Mouse (Mus musculus) cerebellum, adult (tissue): ENCODE data around the gene Extl2.
A peak's percentile ranks its signal among the peaks of the same experiment; 100 is the strongest.

ENCODE experiments used
- ATAC-seq: cut with Nextera tagmentation; 2 replicates; pipeline ENCODE4 v1.9.2; 2017; ENCODE audit warnings: mild to moderate bottlenecking, moderate library complexity, mixed read lengths; ENCODE audit not compliant: insufficient number of reproducible peaks, low FRiP score, low TSS enrichment

The Extl2 gene

GRCm38 (mm10) chr3:116006284-116006977 lies 831 bp upstream of the Extl2 start:
- peak; percentile 2; the same call in 1 of the 2 replicates for ATAC-seq

- ATAC-seq: peak; percentile 77
Observed at GRCm38 (mm10) chr3:116007941-116008440, 729 bp downstream of the Extl2 start.

- no peak for ATAC-seq
Observed at GRCm38 (mm10) chr3:116009622-116010344, 2.5 kb downstream of the Extl2 start.

GRCm38 (mm10) chr3:116014901-116015300 lies 7.6 kb downstream of the Extl2 start:
- no peak for ATAC-seq

- ATAC-seq: peak; percentile 65
Observed at GRCm38 (mm10) chr3:116016116-116016515, 8.9 kb downstream of the Extl2 start.

- no peak for ATAC-seq
Observed at GRCm38 (mm10) chr3:116018606-116019005, 11.3 kb downstream of the Extl2 start.

- 0 out of 2 replicates have a peak, but pooled peaks have one; percentile 18 for ATAC-seq
Observed at GRCm38 (mm10) chr3:116019136-116019535, 11.9 kb downstream of the Extl2 start.

GRCm38 (mm10) chr3:116024236-116024635 lies 17.0 kb downstream of the Extl2 start:
- no peak for ATAC-seq

- ATAC-seq: no peak; the same call in 1 of the 2 replicates
Observed at GRCm38 (mm10) chr3:116024669-116025068, 17.4 kb downstream of the Extl2 start.

GRCm38 (mm10) chr3:116025701-116026100 lies 18.4 kb downstream of the Extl2 start:
- peak; percentile 87 for ATAC-seq

- no peak for ATAC-seq
Observed at GRCm38 (mm10) chr3:116026996-116027395, 19.7 kb downstream of the Extl2 start.

GRCm38 (mm10) chr3:116030152-116030788 lies 23.0 kb downstream of the Extl2 start:
- no peak for ATAC-seq

GRCm38 (mm10) chr3:116033218-116033870 lies 26.1 kb downstream of the Extl2 start:
- no peak for ATAC-seq

- no peak for ATAC-seq
Observed at GRCm38 (mm10) chr3:116033871-116034222, 26.6 kb downstream of the Extl2 start.

- ATAC-seq: no peak
Observed at GRCm38 (mm10) chr3:116040776-116041175, 33.5 kb downstream of the Extl2 start.

GRCm38 (mm10) chr3:116046000-116046399 lies 38.7 kb downstream of the Extl2 start:
- ATAC-seq: no peak

- no peak for ATAC-seq
Observed at GRCm38 (mm10) chr3:116047034-116047433, 39.8 kb downstream of the Extl2 start.

GRCm38 (mm10) chr3:116057078-116057477 lies 49.8 kb downstream of the Extl2 start:
- no peak for ATAC-seq

GRCm38 (mm10) chr3:116060320-116060719 lies 53.1 kb downstream of the Extl2 start:
- no peak for ATAC-seq

GRCm38 (mm10) chr3:116062141-116062540 lies 54.9 kb downstream of the Extl2 start:
- ATAC-seq: no peak

GRCm38 (mm10) chr3:116072584-116072983 lies 65.3 kb downstream of the Extl2 start:
- no peak for ATAC-seq
